Mouse (Mus musculus): ENCODE data around the gene Hist1h2ak.
"Not testable (repeated sequence)": the region's sequence is repeated elsewhere in the genome, so short reads cannot be mapped to it uniquely, and the experiment has no call there.

Gene Hist1h2ak

DNA sequence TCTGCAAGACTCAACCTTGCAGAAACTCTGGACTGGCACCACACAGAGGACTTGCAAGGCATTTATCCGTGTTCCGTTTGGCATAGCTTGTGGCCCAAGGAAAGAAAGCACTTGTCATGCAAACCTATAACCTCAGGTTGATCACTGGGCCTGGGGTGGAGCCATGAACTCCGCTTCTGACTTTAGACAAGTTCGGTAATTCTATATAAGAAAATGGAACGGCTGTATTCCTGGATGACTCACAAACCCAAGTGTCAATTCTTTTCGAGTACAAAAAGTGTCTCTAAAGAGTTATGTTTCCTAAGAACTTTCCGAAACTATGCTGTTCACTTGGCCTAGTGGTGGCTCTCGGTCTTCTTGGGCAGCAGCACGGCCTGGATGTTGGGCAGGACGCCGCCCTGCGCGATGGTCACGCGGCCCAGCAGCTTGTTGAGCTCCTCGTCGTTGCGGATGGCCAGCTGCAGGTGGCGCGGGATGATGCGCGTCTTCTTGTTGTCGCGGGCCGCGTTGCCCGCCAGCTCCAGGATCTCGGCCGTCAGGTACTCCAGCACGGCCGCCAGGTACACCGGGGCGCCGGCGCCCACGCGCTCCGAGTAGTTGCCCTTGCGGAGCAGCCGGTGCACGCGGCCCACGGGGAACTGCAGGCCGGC, 32.4 kb downstream of the Hist1h2ak start:
- DNase-seq (ENCODE audit: low read depth, low spot score): not testable (repeated sequence)

DNA sequence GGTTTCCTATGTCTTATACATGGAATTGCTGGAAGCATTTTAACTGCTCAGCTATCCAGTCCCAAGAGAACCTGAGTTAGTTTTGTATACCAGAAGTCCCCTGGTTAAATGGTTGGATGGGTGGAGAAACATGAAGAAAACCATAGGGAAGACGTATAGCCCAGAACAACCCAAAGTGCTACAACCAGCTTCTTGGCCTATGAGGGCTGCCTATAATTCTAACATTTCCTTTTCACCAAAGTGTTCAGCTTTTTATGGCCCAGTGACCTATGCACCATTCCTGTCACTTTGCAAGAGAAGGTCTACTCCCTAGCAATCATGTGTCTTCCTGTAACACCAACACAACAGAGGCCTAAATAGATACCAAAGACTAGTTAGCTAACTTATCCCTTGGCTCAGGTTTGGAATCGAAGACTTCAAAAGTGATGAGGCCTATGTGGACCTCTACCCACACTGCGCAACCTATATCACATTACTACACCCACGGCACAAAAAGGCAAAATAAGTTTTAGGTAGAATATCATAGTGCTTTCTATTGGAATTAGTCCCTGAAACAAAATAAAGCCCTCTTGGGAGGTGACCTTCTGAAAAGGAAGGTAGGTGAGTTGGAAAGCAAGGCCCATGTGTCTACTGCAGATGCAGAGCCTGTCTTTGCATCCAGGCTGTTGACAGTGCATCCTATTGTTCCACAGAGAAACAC, 35.1 kb downstream of the Hist1h2ak start:
- no peak for DNase-seq (ENCODE audit: low read depth, low spot score)

DNA sequence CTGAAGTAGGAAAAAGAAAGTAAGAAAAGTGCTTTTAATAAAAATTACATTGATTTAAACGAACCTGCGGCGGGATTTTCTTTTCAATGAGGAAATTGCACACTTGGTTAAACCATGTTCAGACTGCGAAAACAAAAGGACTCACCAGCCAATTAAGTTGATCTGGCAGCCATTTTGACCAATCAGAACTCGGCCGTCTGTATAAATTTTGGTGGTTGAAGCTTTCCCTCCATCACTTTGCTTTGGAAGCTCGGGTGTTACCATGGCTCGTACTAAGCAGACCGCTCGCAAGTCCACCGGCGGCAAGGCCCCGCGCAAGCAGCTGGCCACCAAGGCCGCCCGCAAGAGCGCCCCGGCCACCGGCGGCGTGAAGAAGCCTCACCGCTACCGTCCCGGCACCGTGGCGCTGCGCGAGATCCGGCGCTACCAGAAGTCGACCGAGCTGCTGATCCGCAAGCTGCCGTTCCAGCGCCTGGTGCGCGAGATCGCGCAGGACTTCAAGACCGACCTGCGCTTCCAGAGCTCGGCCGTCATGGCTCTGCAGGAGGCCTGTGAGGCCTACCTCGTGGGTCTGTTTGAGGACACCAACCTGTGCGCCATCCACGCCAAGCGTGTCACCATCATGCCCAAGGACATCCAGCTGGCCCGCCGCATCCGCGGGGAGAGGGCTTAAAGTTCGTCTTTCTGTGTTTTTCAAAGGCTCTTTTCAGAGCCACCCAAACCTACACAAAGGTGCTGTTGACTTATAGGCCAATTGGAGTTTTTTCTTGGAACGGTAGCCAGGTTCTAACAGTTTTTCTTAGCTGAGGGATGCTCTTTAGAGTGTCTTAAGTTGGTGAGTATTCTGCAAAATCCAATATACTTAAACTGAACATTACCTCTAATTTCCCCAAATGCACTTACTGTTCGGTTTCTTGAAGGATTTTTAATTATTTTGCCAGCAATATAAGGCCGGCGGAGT, 36.0 kb downstream of the Hist1h2ak start, which contains the start of gene Hist1h3h:
TSS of gene Hist1h3h (plus strand) at position 263 of the 961 bp plus-strand sequence.
- peak; percentile 71 for DNase-seq (ENCODE audit: low read depth, low spot score)

DNA sequence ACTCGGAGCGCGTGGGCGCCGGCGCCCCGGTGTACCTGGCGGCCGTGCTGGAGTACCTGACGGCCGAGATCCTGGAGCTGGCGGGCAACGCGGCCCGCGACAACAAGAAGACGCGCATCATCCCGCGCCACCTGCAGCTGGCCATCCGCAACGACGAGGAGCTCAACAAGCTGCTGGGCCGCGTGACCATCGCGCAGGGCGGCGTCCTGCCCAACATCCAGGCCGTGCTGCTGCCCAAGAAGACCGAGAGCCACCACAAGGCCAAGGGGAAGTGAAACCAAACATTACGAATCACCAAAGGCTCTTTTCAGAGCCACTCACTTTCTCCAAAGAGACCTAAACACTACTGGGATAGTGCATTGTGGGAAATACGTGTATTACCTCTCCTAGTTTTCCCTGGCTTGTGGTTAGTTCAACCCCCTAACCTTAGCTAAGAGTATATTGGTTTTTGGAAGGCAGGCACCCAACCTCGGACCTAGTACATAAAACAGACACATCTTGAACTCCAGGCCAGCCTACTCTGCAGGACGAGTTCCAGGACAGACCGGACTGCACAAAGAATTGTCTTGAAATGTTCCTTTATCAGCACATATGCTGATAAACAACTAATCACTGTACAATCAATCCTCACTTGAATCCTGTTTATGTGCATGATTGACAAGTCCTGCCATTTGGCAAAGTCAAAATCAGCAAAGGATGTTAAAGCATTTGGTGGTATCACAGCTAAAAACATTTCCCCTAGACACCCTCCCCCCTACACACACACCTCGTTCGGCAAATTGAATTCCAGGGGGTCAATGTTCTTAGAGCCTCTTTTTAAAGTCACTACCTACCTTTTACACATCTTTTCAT, 36.9 kb downstream of the Hist1h2ak start:
- not testable (repeated sequence) for DNase-seq (ENCODE audit: low read depth, low spot score)

DNA sequence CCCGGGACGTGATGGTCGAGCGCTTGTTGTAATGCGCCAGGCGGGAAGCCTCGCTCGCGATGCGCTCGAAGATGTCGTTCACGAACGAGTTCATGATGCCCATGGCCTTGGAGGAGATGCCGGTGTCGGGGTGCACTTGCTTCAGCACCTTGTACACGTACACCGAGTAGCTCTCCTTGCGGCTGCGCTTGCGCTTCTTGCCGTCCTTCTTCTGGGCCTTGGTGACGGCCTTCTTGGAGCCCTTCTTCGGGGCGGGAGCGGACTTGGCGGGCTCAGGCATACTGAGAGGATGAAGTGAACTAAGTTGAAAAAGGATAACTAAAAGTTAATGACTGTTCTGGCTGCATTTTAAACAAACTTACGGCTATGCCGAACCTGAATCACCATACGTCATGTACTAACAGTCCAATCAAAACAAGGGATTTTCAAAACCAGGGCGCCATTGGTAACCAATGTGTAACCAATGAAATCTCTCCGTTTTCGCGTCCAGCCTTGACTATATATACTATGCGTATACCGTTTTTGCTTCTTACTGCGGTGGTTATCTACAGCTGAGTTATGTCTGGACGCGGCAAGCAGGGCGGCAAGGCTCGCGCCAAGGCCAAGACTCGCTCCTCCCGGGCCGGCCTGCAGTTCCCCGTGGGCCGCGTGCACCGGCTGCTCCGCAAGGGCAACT, 37.6 kb downstream of the Hist1h2ak start, which contains the start of the genes Hist1h2bl and Hist1h2ai:
TSS of gene Hist1h2bl (minus strand) at position 280 of the 676 bp plus-strand sequence.
TSS of gene Hist1h2ai (plus strand) at position 559 of the 676 bp plus-strand sequence.
- DNase-seq (ENCODE audit: low read depth, low spot score): peak; percentile 86

DNA sequence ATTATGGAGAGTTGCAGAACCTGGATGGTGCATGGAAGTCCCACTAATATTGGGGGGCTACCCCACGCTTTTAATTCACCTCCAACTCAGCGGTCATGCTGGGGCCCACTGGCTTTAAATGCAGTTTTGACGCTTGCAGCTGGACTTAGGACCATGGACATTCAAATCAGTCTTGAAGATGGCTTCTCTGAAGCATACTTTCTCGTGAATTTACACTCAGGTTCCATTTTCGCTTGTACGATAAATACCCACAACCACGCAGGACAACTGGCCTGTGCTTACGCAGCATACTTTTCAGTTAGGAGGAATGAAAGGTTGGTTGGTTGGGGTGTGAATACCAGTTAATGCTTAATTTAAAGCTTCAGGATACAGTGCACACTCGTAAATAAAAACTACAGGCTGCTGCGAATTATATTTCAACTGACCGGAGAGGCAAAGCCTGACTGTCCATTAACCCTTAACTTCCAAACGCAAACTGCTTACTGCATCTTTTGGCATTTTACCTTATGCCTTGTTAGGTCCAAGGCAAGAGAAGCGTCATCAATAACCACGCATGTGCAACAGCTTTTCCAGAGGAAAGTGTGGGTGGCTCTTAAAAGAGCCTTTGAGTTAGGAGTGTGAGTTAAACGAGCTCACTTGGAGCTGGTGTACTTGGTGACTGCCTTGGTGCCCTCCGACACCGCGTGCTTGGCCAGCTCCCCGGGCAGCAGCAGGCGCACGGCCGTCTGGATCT, 38.3 kb downstream of the Hist1h2ak start:
- DNase-seq (ENCODE audit: low read depth, low spot score): no peak

DNA sequence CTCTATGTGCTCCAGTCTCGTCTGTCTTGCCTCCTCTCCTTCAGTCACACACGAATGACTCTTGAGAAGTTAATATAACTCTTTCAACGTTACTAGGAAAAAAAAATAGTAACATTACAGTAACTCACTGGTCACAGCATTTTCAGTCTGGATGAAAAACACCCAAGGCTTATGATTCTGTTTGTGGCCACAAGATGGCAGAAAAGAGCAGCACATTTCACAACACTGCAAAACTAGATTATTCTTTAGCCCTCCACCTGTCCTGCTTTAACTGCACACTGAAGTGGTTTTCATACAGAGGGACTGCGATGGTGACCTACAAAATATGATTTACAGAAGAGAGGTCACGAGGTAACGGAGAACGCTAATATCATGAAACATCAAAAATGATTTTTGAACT, 38.9 kb downstream of the Hist1h2ak start:
- peak; percentile 27 for DNase-seq (ENCODE audit: low read depth, low spot score)

DNA sequence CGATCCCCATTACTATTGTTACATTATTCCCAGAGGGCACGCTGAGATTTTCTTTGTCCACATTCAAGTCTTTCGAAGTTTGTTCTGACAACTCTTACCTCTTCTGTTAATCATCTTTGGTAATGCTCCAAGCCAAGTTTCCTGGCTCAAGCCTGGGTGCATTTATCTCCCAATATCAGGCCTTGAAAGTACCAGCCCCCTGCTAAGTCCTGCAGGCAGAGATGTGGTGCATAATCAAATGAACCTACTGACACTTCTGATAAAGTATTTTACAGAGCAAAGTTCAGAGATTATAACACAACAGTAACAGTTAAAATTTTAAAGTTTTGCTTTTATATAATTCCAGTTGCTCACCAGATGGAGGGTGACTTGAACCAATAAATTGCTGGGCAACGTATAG, 41.9 kb downstream of the Hist1h2ak start:
- no peak for DNase-seq (ENCODE audit: low read depth, low spot score)

DNA sequence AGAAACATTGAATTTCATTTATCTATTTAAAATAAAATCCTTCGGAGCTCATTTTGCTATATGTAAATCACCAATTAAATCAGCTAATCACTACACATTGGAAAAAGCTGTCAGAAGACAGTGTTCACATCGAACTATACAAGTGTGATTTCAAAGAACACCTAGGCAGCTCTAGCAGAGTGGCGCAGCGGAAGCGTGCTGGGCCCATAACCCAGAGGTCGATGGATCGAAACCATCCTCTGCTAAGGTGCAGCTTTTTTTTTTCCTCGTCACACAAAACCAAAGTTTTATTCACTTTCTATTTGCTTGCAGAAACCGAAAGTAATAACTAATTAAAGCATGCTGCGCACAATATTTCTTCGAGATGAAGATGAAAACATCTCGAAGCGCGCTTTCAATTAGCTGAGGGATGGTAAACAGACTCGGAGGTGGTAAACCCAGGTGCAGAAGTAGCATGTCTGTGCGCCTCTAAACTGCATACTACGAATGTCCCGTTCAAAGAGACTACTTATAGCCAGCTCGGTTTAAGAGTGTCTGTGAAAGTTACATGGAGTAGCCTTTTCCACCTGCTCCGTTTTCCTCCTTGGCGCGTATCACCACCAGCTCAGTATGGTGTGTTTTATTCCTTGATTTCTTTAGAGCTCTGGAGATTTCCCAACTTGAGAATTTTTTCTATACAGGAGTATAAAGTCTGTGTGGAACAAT, 42.7 kb downstream of the Hist1h2ak start:
- peak; percentile 68 for DNase-seq (ENCODE audit: low read depth, low spot score)

DNA sequence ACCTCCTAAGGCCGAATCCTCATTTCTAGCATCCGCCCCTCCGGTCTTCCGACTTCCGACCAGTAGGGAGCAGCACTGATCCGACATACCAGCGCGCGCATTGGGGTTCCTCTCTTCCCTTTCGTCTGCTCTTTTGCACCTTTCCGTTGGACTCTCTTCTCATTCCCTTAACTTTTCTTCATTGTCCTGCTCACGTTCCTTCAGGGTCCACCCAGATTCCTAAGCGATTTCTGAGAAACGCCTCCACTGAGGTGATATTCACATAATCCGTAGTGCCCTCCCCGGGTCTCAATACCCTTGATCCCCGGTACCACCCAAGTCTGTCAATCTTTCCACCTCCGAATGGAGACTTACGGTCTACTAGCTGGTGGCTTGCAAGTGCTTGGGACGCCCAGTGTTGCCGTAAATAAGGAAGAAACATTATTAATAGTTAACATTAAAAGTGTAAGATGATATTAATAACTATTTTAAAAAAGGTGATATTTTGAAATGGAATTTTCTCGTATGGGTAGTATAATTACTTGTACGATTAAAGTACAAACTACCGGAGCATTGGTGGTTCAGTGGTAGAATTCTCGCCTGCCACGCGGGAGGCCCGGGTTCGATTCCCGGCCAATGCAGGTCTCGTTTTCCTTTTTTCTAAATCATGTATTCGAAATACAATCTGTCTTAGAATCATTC, 43.5 kb downstream of the Hist1h2ak start:
- DNase-seq (ENCODE audit: low read depth, low spot score): peak; percentile 74

DNA sequence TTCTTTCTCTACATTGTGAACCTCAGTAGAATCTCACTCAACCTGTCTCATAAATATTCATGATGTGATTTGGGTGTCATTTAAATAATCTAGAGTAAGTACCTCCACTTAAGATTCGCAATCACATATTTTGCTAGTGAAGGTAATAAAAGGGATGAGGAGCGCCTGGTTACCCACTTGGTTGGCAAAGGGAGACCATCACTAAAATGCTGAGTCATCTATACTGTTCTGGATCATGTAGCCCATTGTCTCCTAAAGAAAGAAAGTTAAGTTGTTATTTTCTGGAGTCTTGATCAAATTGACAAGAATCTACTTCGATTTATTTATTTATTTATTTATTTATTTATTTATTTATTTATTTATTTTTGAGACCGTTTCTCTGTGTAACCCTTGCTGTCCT, 47.0 kb downstream of the Hist1h2ak start:
- no peak for DNase-seq (ENCODE audit: low read depth, low spot score)

Data from skeletal muscle tissue, adult 2 months (tissue).